Mouse (Mus musculus) G1E (cell line): Measurements from ENCODE around the gene Tshr.

Experiments used
- CTCF ChIP-seq: IDR thresholded peaks from 2 replicates; pipeline ENCODE4 v1.5.1; 2012; ENCODE audit warnings: low read depth, low read length, inconsistent platforms, mixed read lengths
- GATA1 ChIP-seq: IDR thresholded peaks from 2 replicates; pipeline ENCODE4 v1.6.1; 2012; ENCODE audit warnings: borderline replicate concordance, low read length, inconsistent platforms, mixed read lengths
- GATA2 ChIP-seq: IDR thresholded peaks from 2 replicates; pipeline ENCODE4 v1.6.1; 2012; ENCODE audit warnings: low read depth, low read length, inconsistent platforms, borderline replicate concordance
- POLR2AphosphoS5 ChIP-seq: IDR thresholded peaks from 2 replicates; pipeline ENCODE4 v1.6.1; 2012; ENCODE audit warnings: low read depth, low read length, inconsistent platforms; ENCODE audit not compliant: insufficient replicate concordance
- TAL1 ChIP-seq: conservative IDR thresholded peaks from 2 replicates; pipeline ENCODE4 v1.6.1; 2012; ENCODE audit warnings: low read depth, low read length, inconsistent platforms, mixed read lengths

DNA sequence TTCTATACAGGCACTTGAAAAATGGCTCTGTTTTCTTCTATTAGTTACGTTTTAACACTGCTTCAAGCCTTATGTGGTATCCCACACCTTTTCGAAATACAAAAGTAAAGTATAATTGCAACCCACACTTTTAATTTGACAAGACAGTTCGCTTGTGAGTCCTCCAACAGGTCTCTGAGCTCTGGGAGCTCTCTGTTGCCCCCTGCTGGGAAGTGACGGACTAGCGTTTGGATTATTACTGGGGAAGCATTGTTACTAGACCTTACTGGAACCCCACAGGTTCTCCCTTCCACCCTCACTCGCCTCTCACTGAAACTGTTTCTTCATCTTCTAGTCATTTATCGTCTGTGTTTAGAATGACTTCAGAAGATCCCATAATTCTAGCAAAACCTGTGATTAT is 34.4 kb downstream of the Tshr start:
- TF ChIP-seq CTCF (peak; percentile 85), GATA1 (no peak), GATA2 (no peak), TAL1 (no peak), POLR2AphosphoS5 (no peak)
